Mouse (Mus musculus) midbrain, embryonic 16.5 days (tissue): ENCODE measurements around the gene Ovca2. TPM values are rescaled to one million over a fixed set of nuclear protein-coding genes. Genes with fewer than 3 reads are reported as not detected.
A peak's percentile ranks its signal among the peaks of the same experiment; 100 is the strongest.

Experiments
- ATAC-seq: fragments of 200-750 bp; cut with Nextera tagmentation; 2 replicates; pipeline ENCODE4 v1.8.0; 2017; ENCODE audit warnings: moderate TSS enrichment
- H3K27ac ChIP-seq: fragments of 300-500 bp; sonication (generic); 2 replicates; pipeline ENCODE4 v1.5.1; 2014; ENCODE audit warnings: mild to moderate bottlenecking, low read length, mixed read lengths
- H3K27me3 ChIP-seq: fragments of 300-500 bp; sonication (generic); 2 replicates; pipeline ENCODE4 v1.6.1; 2014; ENCODE audit warnings: low read depth, low read length, mixed read lengths; ENCODE audit not compliant: control insufficient read depth, insufficient read depth
- H3K36me3 ChIP-seq: fragments of 300-500 bp; sonication (generic); 2 replicates; pipeline ENCODE4 v1.6.1; 2014; ENCODE audit warnings: mild to moderate bottlenecking, low read length, moderate library complexity, mixed read lengths; ENCODE audit not compliant: control insufficient read depth, insufficient read depth
- H3K4me1 ChIP-seq: fragments of 300-500 bp; sonication (generic); 2 replicates; pipeline ENCODE4 v1.6.1; 2014; ENCODE audit warnings: mild to moderate bottlenecking, low read length, mixed read lengths; ENCODE audit not compliant: control insufficient read depth, insufficient read depth
- H3K4me2 ChIP-seq: fragments of 300-500 bp; sonication (generic); 2 replicates; pipeline ENCODE4 v1.6.1; 2014; ENCODE audit warnings: mild to moderate bottlenecking, low read length, mixed read lengths
- H3K4me3 ChIP-seq: fragments of 300-500 bp; sonication (generic); 2 replicates; pipeline ENCODE4 v1.5.1; 2014; ENCODE audit warnings: low read depth, mild to moderate bottlenecking, low read length, moderate library complexity, mixed read lengths
- H3K9ac ChIP-seq: fragments of 300-500 bp; sonication (generic); 2 replicates; pipeline ENCODE4 v1.6.1; 2014; ENCODE audit warnings: low read depth, low read length, mixed read lengths
- H3K9me3 ChIP-seq: fragments of 300-500 bp; sonication (generic); replicated peaks from 2 replicates; pipeline ENCODE4 v1.6.1; 2014; ENCODE audit warnings: mild to moderate bottlenecking, low read length, mixed read lengths; ENCODE audit not compliant: control insufficient read depth, poor library complexity, severe bottlenecking
- WGBS: fragments of 180-500 bp; shearing (Covaris S2); extraction: QIAGEN DNeasy Blood & Tissue Kit; methylation state at CpG from one replicate; pipeline ENCODE4 v1.1.7; 2014; 5-methylcytosine and 5-hydroxymethylcytosine counted together
- polyA plus RNA-seq: library from polyadenylated mRNA; unstranded; fragments of >200 nt; fragmentation: Nextera tagmentation; extraction: Ambion mirVana; gene quantifications from 2 replicates; pipeline ENCODE4 v1.2.1, GENCODE M21; 2015

The Ovca2 gene
- polyA plus RNA-seq, 1 experiment from 2014 or later, result 13.3 TPM

DNA sequence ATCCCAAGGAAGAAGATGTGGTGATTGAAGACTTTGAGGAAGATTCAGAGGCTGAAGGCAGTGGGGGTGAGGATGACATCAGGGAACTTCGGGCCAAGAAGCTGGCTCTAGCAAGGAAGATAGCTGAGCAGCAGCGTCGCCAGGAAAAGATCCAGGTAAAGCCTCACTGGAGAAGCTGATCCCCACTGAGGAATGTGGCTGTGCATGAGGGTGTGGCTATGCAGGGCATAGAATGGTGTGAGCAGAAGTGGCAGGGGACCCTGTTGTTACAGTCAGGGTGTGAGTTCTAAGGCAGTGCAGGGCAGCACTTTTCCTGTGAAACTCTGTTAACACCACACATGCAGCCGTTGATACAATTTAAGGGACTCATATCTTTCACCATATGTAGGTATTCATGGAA, 35.9 kb downstream of the Ovca2 start:
- Histone ChIP-seq H3K27ac (no peak overlapping the region), H3K9me3 (no peaks in the 10 kb centered on the region), H3K4me2 (no peak overlapping the region), H3K4me1 (peaks cover 8% of the 10 kb centered on the region), H3K27me3 (no peaks in the 10 kb centered on the region), H3K36me3 (peaks cover 8% of the 10 kb centered on the region; the same call in 1 of the 2 replicates), H3K4me3 (no peak overlapping the region), H3K9ac (no peak overlapping the region)
- no peak for ATAC-seq
- 94% methylated on average over 4 of the region's 4 CpGs for WGBS

DNA sequence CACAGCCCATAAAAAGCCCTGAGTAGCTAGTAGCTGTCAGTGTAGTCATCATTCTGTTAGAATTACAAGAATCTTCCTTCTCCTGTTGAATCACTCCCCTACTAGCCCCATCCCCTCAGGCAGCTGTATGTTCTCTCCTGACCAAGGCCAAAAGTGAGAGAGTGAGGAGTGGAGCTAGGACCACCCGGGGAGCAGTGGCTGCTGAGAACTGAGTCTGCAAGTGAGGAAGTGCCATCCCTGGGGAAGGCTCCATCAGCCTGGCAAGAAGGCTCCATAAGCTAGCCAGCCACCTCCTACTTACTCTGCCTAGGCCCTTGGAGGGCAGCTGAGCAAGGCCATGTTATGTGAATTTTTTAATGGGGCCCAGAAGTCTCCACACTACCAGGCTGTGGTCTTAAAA, 36.7 kb downstream of the Ovca2 start:
- Histone ChIP-seq H3K9me3 (no peaks in the 10 kb centered on the region), H3K36me3 (peaks cover 8% of the 10 kb centered on the region; the same call in 1 of the 2 replicates), H3K27me3 (no peaks in the 10 kb centered on the region), H3K4me1 (peaks cover 2% of the 10 kb centered on the region), H3K4me3 (no peak overlapping the region), H3K9ac (no peak overlapping the region), H3K4me2 (no peak overlapping the region), H3K27ac (no peak overlapping the region)
- ATAC-seq, result no peak
- 60% methylated on average over 1 of the region's 1 CpGs for WGBS

DNA sequence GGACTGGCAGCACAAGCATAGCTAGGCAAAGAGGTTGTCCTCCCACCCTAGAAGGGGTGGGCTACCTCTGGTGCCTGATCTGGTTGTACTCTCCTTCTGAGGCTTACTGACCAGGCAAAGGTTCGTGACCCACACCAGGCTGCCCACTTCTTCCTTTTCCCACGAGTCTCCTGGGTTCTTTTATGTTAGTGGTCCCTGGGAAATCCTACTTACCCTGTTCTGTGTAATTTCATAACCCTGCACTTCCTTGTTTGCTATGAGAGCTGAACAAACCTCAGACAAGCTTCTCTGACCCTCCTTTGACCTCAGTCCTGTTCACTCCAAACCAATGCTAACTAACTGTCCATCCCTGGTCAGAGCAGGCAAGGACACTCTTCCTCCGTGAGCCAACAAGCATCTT, 37.6 kb downstream of the Ovca2 start:
- WGBS, result 85% methylated on average over 3 of the region's 3 CpGs
- Histone ChIP-seq H3K4me3 (no peak overlapping the region), H3K9ac (no peak overlapping the region), H3K27ac (no peak overlapping the region), H3K36me3 (peaks cover 8% of the 10 kb centered on the region; the same call in 1 of the 2 replicates), H3K4me1 (no peaks in the 10 kb centered on the region), H3K4me2 (no peak overlapping the region), H3K9me3 (no peaks in the 10 kb centered on the region), H3K27me3 (no peaks in the 10 kb centered on the region)
- no peak for ATAC-seq

DNA sequence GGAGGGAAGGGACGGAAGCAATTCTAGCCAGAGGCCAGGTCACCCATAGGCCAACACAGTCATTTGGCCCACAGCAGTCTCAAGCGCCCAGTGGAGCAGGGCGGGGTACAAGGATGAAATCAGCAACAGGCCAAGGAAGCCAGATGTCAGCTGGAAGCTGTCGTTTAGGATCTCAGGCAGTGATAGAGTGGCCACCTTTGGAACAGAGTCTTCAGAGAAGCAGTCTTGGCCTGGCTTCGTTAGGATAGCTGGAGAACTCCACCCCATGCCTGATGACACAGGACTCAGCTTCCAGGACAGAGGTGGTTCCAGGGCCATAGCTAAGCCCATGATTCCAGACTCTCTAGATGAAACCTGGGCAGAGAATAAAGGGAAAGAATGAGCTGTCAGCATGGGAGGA, 38.2 kb downstream of the Ovca2 start:
- Histone ChIP-seq H3K4me3 (no peak overlapping the region), H3K27ac (no peak overlapping the region), H3K9ac (no peak overlapping the region), H3K27me3 (no peaks in the 10 kb centered on the region), H3K36me3 (peaks cover 8% of the 10 kb centered on the region; the same call in 1 of the 2 replicates), H3K4me1 (no peaks in the 10 kb centered on the region), H3K4me2 (no peak overlapping the region), H3K9me3 (no peaks in the 10 kb centered on the region)
- 90% methylated on average over 5 of the region's 5 CpGs for WGBS
- no peak for ATAC-seq

DNA sequence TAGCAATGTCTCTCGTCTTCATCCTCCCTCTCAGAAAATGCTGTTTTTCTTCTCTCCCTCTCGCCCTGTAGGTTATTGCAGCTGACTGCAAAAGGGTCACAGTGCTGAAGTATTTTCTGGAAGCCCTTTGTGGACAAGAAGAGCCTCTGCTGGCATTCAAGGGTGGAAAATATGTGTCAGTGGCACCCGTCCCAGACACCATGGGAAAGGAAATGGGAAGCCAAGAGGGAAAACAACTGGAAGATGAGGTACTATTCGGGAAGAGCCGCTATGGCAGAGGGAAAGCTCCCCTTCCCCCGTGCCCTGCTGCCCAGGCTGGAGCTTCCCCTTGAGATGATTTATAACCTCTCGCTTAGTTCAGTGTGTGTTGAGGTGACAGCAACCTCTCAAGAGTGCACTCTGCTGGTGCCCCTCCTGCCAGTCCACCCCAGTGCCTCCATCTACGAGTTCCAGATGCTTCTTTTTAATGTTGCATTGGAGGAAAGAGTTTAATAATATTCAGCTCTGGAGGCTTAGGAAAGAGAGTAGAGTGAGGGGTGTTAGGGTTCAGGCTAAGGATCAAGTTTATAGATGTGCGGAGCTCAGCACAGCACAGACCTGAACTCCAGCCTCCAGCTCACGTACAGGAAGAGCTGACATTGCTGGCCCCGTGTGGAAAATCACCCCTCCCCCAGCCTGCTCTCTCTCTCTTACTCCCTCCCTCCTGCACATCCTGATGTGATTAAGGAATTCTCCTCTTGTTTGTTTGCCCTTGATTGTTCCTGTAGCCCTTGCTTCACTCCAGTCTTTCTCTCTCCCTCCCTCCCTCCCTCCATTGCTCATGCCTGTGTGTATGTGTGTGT, 39.3 kb downstream of the Ovca2 start:
- Histone ChIP-seq H3K27me3 (no peaks in the 10 kb centered on the region), H3K36me3 (peaks cover 8% of the 10 kb centered on the region; the same call in 1 of the 2 replicates), H3K4me1 (no peaks in the 10 kb centered on the region), H3K4me3 (no peak overlapping the region), H3K27ac (no peak overlapping the region), H3K9me3 (no peaks in the 10 kb centered on the region), H3K9ac (no peak overlapping the region), H3K4me2 (no peak overlapping the region)
- WGBS, result 64% methylated on average over 11 of the region's 11 CpGs
- ATAC-seq, result no peak

DNA sequence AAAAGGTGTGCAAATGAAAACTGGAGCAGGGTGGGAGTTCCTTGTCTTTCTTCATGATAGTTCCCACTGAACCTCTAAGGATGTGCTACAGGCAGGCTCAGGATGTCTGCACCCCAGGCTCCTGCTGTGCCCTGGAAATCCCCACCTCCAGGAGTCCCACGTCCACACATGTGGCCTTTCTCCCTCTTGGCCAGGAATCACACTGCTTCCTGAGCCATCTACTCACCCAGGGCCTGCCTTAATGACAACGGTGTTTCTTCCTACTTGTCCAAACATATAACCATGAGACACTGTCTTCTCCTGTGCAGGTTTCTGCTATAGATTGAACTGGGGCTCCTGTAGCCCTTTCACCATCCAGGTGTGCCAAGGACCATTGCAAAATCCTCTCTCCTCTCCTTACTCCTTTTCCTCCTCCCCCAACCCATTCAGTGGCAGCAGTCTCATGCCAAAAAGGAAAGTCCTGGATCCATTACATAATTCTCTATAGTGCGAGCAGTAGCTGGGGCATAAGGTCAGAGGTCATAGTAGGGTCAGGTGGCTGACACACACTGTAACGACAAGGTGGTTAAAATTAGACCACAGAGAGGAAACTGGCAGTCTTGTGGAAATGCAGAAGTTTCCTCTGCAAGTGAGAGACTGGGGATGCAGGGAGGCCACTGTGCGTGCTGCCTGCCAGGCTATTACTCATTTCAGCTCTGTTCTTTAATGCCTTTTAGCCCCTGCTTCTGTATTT, 41.8 kb downstream of the Ovca2 start:
- no peak overlapping the region for H3K4me2 ChIP-seq
- no peak for ATAC-seq
- WGBS, result 75% methylated on average over 5 of the region's 5 CpGs
- no peaks in the 10 kb centered on the region for H3K9me3 ChIP-seq
- H3K27ac ChIP-seq, result no peak overlapping the region
- H3K36me3 ChIP-seq, result no peaks in the 10 kb centered on the region; the same call in 1 of the 2 replicates
- H3K4me3 ChIP-seq, result no peak overlapping the region
- no peaks in the 10 kb centered on the region for H3K27me3 ChIP-seq
- H3K9ac ChIP-seq, result no peak overlapping the region
- peaks cover 10% of the 10 kb centered on the region for H3K4me1 ChIP-seq

DNA sequence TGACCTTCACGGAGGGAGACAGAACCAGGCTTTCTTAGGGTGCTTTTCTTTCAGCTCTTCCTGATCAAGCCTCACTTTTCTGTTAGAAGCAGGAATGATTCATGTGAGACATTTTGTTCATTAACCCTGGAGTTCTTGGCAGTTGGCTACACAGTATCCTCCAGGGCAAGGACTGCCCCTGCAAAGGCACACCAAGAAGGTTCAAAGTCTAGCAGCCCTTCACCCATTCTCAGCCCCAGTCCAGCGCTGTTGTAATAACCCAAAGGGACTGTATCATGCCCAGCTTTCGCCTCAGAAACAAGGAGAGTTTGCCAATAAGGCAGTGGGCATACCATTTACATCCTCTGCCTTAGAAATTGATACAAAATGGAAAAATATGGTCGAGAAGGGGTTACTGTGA, 43.3 kb downstream of the Ovca2 start:
- Histone ChIP-seq H3K36me3 (no peaks in the 10 kb centered on the region; the same call in 1 of the 2 replicates), H3K4me1 (peaks cover 10% of the 10 kb centered on the region), H3K9ac (no peak overlapping the region), H3K9me3 (no peaks in the 10 kb centered on the region), H3K27me3 (no peaks in the 10 kb centered on the region), H3K4me2 (no peak overlapping the region), H3K4me3 (no peak overlapping the region), H3K27ac (no peak overlapping the region)
- ATAC-seq, result no peak
- WGBS, result 96% methylated on average over 4 of the region's 4 CpGs

DNA sequence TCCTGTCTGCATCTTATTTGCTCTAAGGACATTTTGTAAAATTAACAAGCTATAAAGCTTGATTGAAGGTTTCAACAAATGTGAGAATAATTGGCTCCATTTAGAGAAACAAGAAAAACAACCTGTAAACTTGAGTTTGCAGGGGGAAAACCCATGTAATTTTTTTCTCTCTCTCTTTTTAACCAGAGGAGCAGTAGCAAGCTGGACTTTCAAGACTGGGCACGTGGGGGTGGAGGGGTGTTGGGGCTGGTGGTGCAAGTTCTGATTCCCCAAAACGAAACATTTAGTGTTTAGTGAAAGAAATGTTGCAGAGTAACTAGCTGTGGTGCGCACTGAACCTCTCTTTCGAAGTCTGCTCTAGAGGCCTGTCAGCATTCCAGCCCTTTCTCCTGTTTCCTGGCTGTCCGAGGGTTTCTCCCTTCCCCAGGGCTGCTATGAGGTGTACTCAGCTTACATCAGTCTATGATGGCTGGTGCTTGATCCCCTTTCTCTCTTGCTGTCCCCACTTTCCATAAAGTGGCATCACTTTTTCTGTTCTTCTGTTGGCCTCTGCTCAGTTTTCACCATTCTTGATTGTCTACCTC, 44.1 kb downstream of the Ovca2 start:
- H3K27ac ChIP-seq, result peak overlapping the region; percentile 8; the same call in 1 of the 2 replicates
- H3K4me1 ChIP-seq, result peaks cover 10% of the 10 kb centered on the region
- no peak overlapping the region for H3K4me3 ChIP-seq
- no peak overlapping the region for H3K9ac ChIP-seq
- 83% methylated on average over 5 of the region's 5 CpGs for WGBS
- H3K27me3 ChIP-seq, result no peaks in the 10 kb centered on the region
- no peaks in the 10 kb centered on the region; the same call in 1 of the 2 replicates for H3K36me3 ChIP-seq
- H3K4me2 ChIP-seq, result no peak overlapping the region
- ATAC-seq, result no peak
- no peaks in the 10 kb centered on the region for H3K9me3 ChIP-seq

DNA sequence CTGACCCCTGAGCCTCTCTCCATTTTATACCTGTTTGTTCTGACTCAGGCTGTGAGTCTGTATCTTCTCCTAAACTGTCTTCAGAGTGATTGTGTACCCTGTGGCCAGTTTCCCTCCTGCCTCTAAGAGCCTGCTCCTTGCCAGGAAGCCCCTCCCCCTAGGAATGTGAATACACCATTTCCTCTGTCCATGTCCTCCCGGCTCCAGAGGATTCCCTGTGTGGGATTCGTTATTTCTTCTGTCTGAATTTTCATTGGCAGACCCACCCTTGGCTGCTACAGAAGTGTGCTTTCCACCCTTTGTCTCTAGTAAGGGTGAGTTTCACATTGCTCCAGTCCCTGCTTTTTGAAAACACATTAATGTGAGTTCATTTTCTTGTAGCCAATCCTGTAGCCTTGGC, 44.7 kb downstream of the Ovca2 start:
- Histone ChIP-seq H3K36me3 (no peaks in the 10 kb centered on the region), H3K27ac (peak overlapping the region; percentile 38), H3K4me2 (no peak overlapping the region), H3K4me1 (peaks cover 10% of the 10 kb centered on the region), H3K4me3 (no peak overlapping the region), H3K27me3 (no peaks in the 10 kb centered on the region), H3K9me3 (no peaks in the 10 kb centered on the region), H3K9ac (no peak overlapping the region)
- no peak for ATAC-seq
- 20% methylated on average over 2 of the region's 2 CpGs for WGBS
